In genomic region chr4:137287818-137288217, GRCm38 (mm10) we compare ENCODE assay signal across 8 mouse cellular contexts. TPM values are rescaled to one million over a fixed set of nuclear protein-coding genes. Genes with fewer than 3 reads are reported as not detected.
DNase-seq lines count a peak whose midpoint lies in the region; ATAC-seq and TF ChIP-seq lines count a peak whose summit lies in the region.

No protein-coding gene starts in this region.

- DNase-seq in adrenal gland, adult 18-20 months (ENCODE audit: low spot score in 2 of 2): peak; percentile 67 to 70
- DNase-seq in adrenal gland, postnatal 4 days (ENCODE audit: low spot score in 2 of 2): no peak
- peak; percentile 57 for DNase-seq in ovary, postnatal 14 days (ENCODE audit: low spot score)
- no peak for DNase-seq in ovary, adult 18-20 months (ENCODE audit: low spot score)
- DNase-seq in cerebellum, postnatal 36 days: peak; percentile 53 to 56
- peak; percentile 71 for DNase-seq in lung, postnatal 0 days (ENCODE audit: low spot score)
- peak; percentile 76 for DNase-seq in thymus, postnatal 4 days

- peaks cover 5% of the 10 kb centered on the region for H3K4me1 ChIP-seq in intestine, embryonic 16.5 days (ENCODE audit: control insufficient read depth, insufficient read depth, low read length)
- no peaks in the 10 kb centered on the region for H3K4me1 ChIP-seq in lung, postnatal 0 days (ENCODE audit: insufficient read depth, low read depth, low read length)

- H3K4me3 ChIP-seq in intestine, embryonic 16.5 days (ENCODE audit: low read length): no peak overlapping the region
- H3K4me3 ChIP-seq in lung, postnatal 0 days (ENCODE audit: low read depth, low read length): no peak overlapping the region

- no peak for TF ChIP-seq EP300 in lung, postnatal 0 days (IDR thresholded peaks at IDR 0.05)

- no peaks in the 10 kb centered on the region for H3K9me3 ChIP-seq in intestine, embryonic 16.5 days (ENCODE audit: control insufficient read depth, low read length)
- no peaks in the 10 kb centered on the region for H3K9me3 ChIP-seq in lung, postnatal 0 days (ENCODE audit: low read length)

- H3K27me3 ChIP-seq in intestine, embryonic 16.5 days (replicated peaks; ENCODE audit: control insufficient read depth, insufficient read depth, low read length): 0 out of 2 replicates have a peak, but pooled peaks cover 7% of the 10 kb centered on the region
- peaks cover 18% of the 10 kb centered on the region; the same call in 1 of the 2 replicates for H3K27me3 ChIP-seq in lung, postnatal 0 days (replicated peaks; ENCODE audit: insufficient read depth, low read length)

- H3K9ac ChIP-seq in intestine, embryonic 16.5 days (ENCODE audit: low read depth, low read length): no peak overlapping the region
- H3K9ac ChIP-seq in lung, postnatal 0 days (replicated peaks; ENCODE audit: low read depth): no peak overlapping the region

- H3K36me3 ChIP-seq in intestine, embryonic 16.5 days (ENCODE audit: control insufficient read depth, insufficient read depth, low read length): no peaks in the 10 kb centered on the region
- H3K36me3 ChIP-seq in lung, postnatal 0 days (ENCODE audit: insufficient read depth, low read length): no peaks in the 10 kb centered on the region

- WGBS in intestine, embryonic 16.5 days: 3% methylated on average over 4 of the region's 4 CpGs
- 5% methylated on average over 4 of the region's 4 CpGs for WGBS in lung, postnatal 0 days

- TF ChIP-seq CTCF in lung, postnatal 0 days (IDR thresholded peaks at IDR 0.05): peak; percentile 95

- no peak overlapping the region for H3K4me2 ChIP-seq in intestine, embryonic 16.5 days (ENCODE audit: low read depth, low read length)
- H3K4me2 ChIP-seq in lung, postnatal 0 days (replicated peaks; ENCODE audit: low read depth, low read length): no peak overlapping the region

- peak; percentile 41; the same call in 1 of the 2 replicates for ATAC-seq in intestine, embryonic 16.5 days
- no peak for ATAC-seq in lung, postnatal 0 days

- H3K27ac ChIP-seq in intestine, embryonic 16.5 days (ENCODE audit: low read length): no peak overlapping the region
- H3K27ac ChIP-seq in lung, postnatal 0 days (ENCODE audit: low read length): no peak overlapping the region

RNA-seq across cellular contexts. Expression of gene Wnt4, which starts 10.5 kb away (rescaled TPM):
- total RNA-seq in adrenal gland, adult 18-20 months (2021): 10 to 100 TPM; 45.5 to 79.4 TPM
- 10 to 100 TPM; 68.5 to 70.1 TPM for total RNA-seq in adrenal gland, postnatal 4 days (2021)
- 1.0 TPM in 2 replicates for polyA plus RNA-seq in intestine, embryonic 16.5 days (2015; fragmentation: Nextera tagmentation; extraction: Ambion mirVana)
- polyA plus RNA-seq in lung, postnatal 0 days (2015; fragmentation: Nextera tagmentation; extraction: Ambion mirVana): 2.1 and 2.2 TPM in 2 replicates

Comparison
In these comparisons a context has a peak if more than half of its experiments do, and no peak if none do; other contexts are left out.
1. DNase-seq: peak in adrenal gland, adult 18-20 months (2 of 2), ovary, postnatal 14 days (single experiment), cerebellum, postnatal 36 days (2 of 2), lung, postnatal 0 days (single experiment) and thymus, postnatal 4 days (single experiment); none in adrenal gland, postnatal 4 days (0 of 2) and ovary, adult 18-20 months (single experiment).